Mouse (Mus musculus): ENCODE data around the gene Gm29276. TPM values are rescaled to one million over a fixed set of nuclear protein-coding genes. Genes with fewer than 3 reads are reported as not detected.
"Not testable (repeated sequence)": the region's sequence is repeated elsewhere in the genome, so short reads cannot be mapped to it uniquely, and the experiment has no call there.

Gene Gm29276
- not detected for total RNA-seq (2021)
- long read RNA-seq, experiment 1, result 0 reads
- long read RNA-seq, experiment 2, result 0 reads

- H3K27ac ChIP-seq; H3K4me3 ChIP-seq; intact Hi-C loops (cut with DNase I); DNase-seq (ENCODE audit: extremely low spot score in 1 of 2, low spot score in 2 of 2): not testable (repeated sequence)
These were observed at the start of gene Gm29276 for GRCm38 (mm10) chrY:42582150-42582549. Gene Gm29276, minus strand, starts transcription at chrY:42582250.
